Mouse (Mus musculus) limb, embryonic 13.5 days (tissue): ENCODE measurements around the gene Ccnk. TPM values are rescaled to one million over a fixed set of nuclear protein-coding genes. Genes with fewer than 3 reads are reported as not detected.
A peak's percentile ranks its signal among the peaks of the same experiment; 100 is the strongest.

ENCODE experiments used
- ATAC-seq: fragments of 200-750 bp; cut with Nextera tagmentation; 2 replicates; pipeline ENCODE4 v1.8.0; 2017; ENCODE audit warnings: low read depth, moderate number of reproducible peaks, moderate TSS enrichment; ENCODE audit not compliant: low FRiP score
- H3K27ac ChIP-seq: fragments of 300-500 bp; sonication (generic); 2 replicates; pipeline ENCODE4 v1.5.1; 2015; ENCODE audit warnings: inconsistent platforms, mild to moderate bottlenecking, moderate library complexity
- H3K27me3 ChIP-seq: fragments of 300-500 bp; sonication (generic); 2 replicates; pipeline ENCODE4 v1.6.1; 2015; ENCODE audit warnings: mild to moderate bottlenecking, inconsistent platforms
- H3K36me3 ChIP-seq: fragments of 300-500 bp; sonication (generic); 2 replicates; pipeline ENCODE4 v1.6.1; 2015; ENCODE audit warnings: inconsistent platforms, mild to moderate bottlenecking, moderate library complexity
- H3K4me1 ChIP-seq: fragments of 300-500 bp; sonication (generic); 2 replicates; pipeline ENCODE4 v1.6.1; 2015; ENCODE audit warnings: inconsistent platforms
- H3K4me2 ChIP-seq: fragments of 300-500 bp; sonication (generic); replicated peaks from 2 replicates; pipeline ENCODE4 v1.6.1; 2015; ENCODE audit warnings: inconsistent platforms, mild to moderate bottlenecking, moderate library complexity
- H3K4me3 ChIP-seq: fragments of 300-500 bp; sonication (generic); 2 replicates; pipeline ENCODE4 v1.5.1; 2015; ENCODE audit warnings: moderate library complexity, mild to moderate bottlenecking, inconsistent platforms
- H3K9ac ChIP-seq: fragments of 300-500 bp; sonication (generic); 2 replicates; pipeline ENCODE4 v1.6.1; 2015; ENCODE audit warnings: mild to moderate bottlenecking, inconsistent platforms
- H3K9me3 ChIP-seq: fragments of 300-500 bp; sonication (generic); 2 replicates; pipeline ENCODE4 v1.6.1; 2016; ENCODE audit warnings: inconsistent platforms
- WGBS: fragments of 180-500 bp; shearing (Covaris S2); methylation state at CpG from one replicate; pipeline ENCODE4 v1.1.7; 2015; 5-methylcytosine and 5-hydroxymethylcytosine counted together
- polyA plus RNA-seq: library from polyadenylated mRNA; unstranded; fragments of >200 nt; fragmentation: Nextera tagmentation; extraction: Ambion mirVana; gene quantifications from 2 replicates; pipeline ENCODE4 v1.2.1, GENCODE M21; 2015

Ccnk gene
- polyA plus RNA-seq, result 4.1 and 4.4 TPM in 2 replicates

DNA sequence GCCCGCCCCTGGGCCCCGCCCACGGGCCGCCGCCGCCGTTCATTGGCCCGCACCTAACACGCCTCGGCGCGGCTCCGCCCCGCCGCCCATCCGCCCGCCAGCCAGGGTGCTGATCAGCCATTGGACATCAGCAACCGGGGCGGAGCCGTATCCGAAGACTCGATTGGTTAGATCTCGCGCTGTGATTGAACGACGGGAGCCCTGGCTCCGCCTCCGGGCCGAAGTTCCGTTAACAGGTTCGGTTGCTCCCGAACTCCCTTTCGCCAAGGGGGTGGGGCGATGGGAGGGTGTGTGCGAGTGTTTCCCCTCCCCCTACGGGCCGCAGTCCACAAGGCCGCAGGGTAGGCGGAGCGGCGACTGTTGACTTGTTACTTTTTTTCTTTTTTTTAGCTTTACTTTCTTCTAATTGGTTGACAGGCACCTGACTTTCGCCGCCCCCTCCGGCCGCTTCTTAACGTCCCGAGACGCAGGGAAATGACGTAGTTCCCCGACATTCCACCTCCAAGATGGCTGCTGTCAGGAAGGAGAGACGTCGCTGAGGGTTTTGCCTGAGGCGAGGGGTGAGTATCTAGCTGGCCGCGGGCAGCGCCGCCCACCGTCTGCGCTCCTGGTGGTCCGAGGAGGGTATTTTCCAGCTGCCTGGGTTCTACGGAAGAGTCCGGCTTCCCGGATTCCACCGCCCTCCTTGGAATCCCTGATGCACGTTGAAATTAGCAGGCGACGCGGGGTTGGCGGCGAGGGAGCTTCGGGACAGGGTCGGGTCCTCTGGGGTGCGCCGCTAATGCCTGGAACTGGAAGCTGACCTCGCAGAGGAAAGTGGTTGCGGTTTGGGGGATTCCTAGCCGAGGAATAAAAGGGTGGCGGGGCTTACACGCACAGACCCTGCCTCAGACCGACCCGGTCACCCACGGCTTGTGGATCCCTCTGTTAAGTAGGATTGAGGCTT lies at the start of gene Ccnk:
TSS of gene Ccnk (plus strand) at position 259 of the 946 bp plus-strand sequence.
- Histone ChIP-seq H3K27ac (peak within 1 kb of the TSS; percentile 88), H3K9me3 (no peaks in the 10 kb centered on the region), H3K4me2 (peak within 1 kb of the TSS; percentile 92), H3K4me1 (peaks cover 38% of the 10 kb centered on the region), H3K4me3 (peak within 1 kb of the TSS; percentile 98), H3K36me3 (peaks cover 25% of the 10 kb centered on the region), H3K27me3 (no peaks in the 10 kb centered on the region), H3K9ac (peak within 1 kb of the TSS; percentile 98)
- under 1% methylated on average over 81 of the region's 82 CpGs for WGBS
- peak; percentile 98 for ATAC-seq

DNA sequence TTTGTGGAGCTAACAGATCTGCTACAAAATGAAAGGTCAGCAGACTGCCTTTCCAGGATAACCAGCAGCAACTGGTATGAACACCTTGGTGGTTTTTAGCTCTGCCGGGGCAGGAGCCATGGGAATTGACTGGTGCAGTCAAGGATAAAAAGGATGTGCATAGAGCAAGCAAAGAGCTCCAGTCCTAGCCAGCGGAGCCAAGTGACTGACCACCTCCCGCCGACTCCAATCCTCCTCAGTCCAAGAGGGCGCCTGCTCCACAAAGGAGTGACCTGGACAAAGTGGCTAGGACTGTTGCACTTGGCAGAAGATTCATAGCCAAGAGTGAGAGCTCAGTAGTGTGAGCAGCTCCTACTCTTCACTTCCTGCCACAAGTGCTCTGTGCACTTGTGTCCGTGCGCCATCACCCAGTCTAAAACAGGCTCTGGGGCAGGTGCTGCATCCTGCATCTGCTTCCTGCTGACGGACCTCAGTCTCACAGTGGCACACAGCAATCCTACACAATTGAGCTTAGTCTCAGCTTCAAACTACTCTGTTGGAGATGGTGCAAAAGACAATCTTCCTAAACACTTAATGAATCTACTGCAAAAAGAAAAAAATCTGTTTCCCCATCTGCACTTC lies 46.8 kb upstream of the Ccnk start:
- H3K9me3 ChIP-seq, result no peaks in the 10 kb centered on the region
- no peak for ATAC-seq
- peaks cover 80% of the 10 kb centered on the region for H3K36me3 ChIP-seq
- no peak overlapping the region for H3K27ac ChIP-seq
- WGBS, result 84% methylated on average over 8 of the region's 8 CpGs
- H3K27me3 ChIP-seq, result no peaks in the 10 kb centered on the region
- H3K4me3 ChIP-seq, result no peak overlapping the region
- no peak overlapping the region for H3K9ac ChIP-seq
- H3K4me1 ChIP-seq, result 0 out of 2 replicates have a peak, but pooled peaks cover 3% of the 10 kb centered on the region
- H3K4me2 ChIP-seq, result no peak overlapping the region

DNA sequence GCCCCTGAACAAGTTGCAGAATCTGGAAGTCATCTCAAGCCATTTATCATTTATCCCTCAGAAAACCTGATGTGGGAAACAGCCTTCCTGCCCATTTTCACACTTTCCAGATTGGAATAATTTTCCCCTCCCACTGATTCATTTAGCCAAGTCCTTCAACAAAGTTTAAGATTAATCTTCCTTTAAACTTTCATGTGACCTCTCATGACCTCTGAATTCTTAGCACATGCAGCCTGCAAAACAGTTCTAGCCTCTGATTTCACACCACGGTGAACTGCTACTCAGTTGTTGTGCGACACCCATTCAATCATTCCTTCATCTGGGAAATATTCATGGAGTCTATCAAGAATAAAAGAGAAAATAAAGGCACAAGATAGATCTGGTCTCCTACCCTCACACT lies 46.2 kb upstream of the Ccnk start:
- Histone ChIP-seq H3K4me1 (0 out of 2 replicates have a peak, but pooled peaks cover 3% of the 10 kb centered on the region), H3K27ac (no peak overlapping the region), H3K4me2 (no peak overlapping the region), H3K4me3 (no peak overlapping the region), H3K9ac (no peak overlapping the region), H3K36me3 (peaks cover 78% of the 10 kb centered on the region), H3K9me3 (no peaks in the 10 kb centered on the region), H3K27me3 (no peaks in the 10 kb centered on the region)
- 67% methylated on average over 2 of the region's 2 CpGs for WGBS
- ATAC-seq, result no peak

DNA sequence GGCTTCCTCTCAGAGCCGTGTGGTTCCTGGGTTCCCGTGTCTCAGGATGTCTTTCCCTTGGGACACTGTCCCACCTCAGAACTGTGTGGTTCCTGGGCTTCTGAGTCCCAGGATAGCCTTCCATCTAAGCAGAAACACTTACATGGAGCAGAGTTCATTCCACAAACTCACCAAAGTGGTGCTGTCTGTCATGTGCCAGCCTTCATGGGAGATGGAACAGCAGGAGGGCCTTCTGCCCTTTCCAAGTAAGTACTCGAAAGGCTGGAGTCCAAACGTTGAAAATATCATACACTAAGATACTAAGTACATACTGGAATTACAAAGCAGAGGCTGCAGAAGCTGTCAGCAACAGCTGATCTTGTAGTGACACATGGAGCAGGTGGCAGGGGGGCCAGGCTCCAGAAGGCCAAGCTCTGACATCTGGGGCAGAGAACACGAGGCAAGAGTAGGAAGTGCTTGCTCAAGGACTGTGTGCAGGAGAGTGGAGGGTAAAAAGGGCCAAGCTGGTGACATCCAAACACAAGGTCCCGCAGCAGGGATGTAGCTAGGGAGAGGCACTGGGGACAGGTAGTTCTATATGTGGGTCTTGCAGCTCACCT lies 43.7 kb upstream of the Ccnk start:
- Histone ChIP-seq H3K27ac (no peak overlapping the region), H3K4me3 (no peak overlapping the region), H3K36me3 (peaks cover 69% of the 10 kb centered on the region), H3K27me3 (no peaks in the 10 kb centered on the region), H3K9me3 (no peaks in the 10 kb centered on the region), H3K4me1 (0 out of 2 replicates have a peak, but pooled peaks cover 3% of the 10 kb centered on the region), H3K4me2 (no peak overlapping the region), H3K9ac (no peak overlapping the region)
- WGBS, result 71% methylated on average over 6 of the region's 6 CpGs
- ATAC-seq, result no peak

DNA sequence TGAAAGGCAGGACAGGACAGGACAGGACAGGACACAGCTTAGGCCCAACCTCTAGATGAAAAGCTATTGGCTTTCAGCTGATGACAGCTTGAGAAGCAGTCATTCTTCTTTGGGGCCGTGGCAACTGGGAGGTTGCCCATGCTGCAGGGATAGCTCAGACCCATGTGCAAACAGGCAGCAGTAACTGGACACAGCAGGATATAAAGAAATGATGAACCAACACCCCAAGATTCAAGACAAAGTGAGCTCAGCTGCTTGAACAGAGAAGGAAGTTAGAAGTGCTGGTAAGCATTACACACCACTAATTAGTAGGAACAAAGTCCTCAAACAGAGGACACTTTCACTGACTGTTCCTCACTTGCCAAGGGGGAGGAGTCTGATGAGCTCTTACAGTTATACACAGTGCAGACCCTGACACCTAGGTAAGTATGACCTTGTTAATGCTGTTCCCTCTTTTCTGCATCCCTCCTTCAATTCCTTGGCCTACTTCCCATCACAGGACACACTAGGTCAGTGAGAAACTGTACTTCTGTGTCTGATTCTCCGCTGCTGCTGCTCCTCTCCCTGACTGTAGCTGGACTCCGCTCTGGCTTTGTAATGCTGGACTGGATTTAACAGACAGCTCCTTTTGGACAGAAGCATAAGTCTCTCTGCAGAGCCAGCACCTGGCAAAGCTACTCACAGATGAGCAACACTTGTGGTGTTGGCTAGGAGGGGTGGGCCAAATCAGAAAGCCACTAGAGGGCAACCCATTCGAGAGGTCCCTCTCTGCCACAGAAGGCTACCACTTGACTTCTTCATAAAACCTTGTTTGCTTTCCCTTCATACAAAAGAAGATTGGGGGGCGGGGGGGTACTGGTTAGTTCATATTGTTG lies 35.5 kb upstream of the Ccnk start:
- Histone ChIP-seq H3K9me3 (no peaks in the 10 kb centered on the region), H3K4me1 (no peaks in the 10 kb centered on the region), H3K27me3 (no peaks in the 10 kb centered on the region), H3K27ac (no peak overlapping the region), H3K4me3 (no peak overlapping the region), H3K36me3 (peaks cover 49% of the 10 kb centered on the region), H3K4me2 (no peak overlapping the region), H3K9ac (no peak overlapping the region)
- 87% methylated on average over 5 of the region's 5 CpGs for WGBS
- no peak for ATAC-seq

DNA sequence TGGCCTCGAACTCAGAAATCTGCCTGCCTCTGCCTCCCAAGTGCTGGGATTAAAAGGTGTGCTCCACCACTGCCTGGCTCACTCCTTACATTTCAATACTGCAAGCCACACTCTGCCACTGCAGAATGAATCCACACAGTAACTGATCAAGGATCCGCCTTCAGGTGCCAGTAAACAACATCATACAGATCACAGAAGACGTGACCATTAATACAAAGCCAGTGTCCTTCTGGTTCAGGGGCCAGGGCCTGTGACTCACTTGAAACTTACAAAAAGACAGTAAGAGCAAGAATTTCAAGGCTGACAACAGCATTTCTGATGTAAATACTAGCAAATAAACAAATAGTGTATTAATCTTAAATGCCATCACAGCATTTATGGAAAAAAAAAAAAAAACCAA lies 34.2 kb upstream of the Ccnk start:
- H3K4me3 ChIP-seq, result no peak overlapping the region
- no peak for ATAC-seq
- WGBS, result 92% methylated on average over 3 of the region's 3 CpGs
- H3K27ac ChIP-seq, result no peak overlapping the region
- H3K4me1 ChIP-seq, result no peaks in the 10 kb centered on the region
- H3K9ac ChIP-seq, result no peak overlapping the region
- no peaks in the 10 kb centered on the region for H3K27me3 ChIP-seq
- H3K4me2 ChIP-seq, result no peak overlapping the region
- peaks cover 47% of the 10 kb centered on the region for H3K36me3 ChIP-seq
- H3K9me3 ChIP-seq, result no peaks in the 10 kb centered on the region

DNA sequence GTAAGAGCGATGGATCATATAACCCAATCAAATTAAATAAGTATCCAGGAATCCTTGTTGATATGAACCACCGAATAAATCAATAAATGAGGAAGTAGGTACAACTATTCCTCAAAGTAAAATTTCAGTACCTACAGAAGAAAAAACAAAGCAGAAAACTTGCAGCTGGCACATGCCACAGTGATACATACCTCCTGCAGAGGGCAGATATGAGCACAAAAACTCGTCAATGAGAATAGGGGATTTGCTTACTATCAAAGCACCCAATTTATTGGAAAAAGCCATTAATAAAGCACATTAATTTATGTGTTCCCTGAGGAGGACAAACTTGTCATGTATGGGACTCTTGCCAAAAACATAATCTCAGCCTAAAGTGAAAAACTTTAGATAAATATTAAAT lies 29.6 kb upstream of the Ccnk start:
- Histone ChIP-seq H3K4me2 (no peak overlapping the region), H3K36me3 (peaks cover 50% of the 10 kb centered on the region), H3K27ac (no peak overlapping the region), H3K9me3 (no peaks in the 10 kb centered on the region), H3K27me3 (no peaks in the 10 kb centered on the region), H3K4me1 (no peaks in the 10 kb centered on the region), H3K4me3 (no peak overlapping the region), H3K9ac (no peak overlapping the region)
- 81% methylated on average over 3 of the region's 3 CpGs for WGBS
- ATAC-seq, result no peak

DNA sequence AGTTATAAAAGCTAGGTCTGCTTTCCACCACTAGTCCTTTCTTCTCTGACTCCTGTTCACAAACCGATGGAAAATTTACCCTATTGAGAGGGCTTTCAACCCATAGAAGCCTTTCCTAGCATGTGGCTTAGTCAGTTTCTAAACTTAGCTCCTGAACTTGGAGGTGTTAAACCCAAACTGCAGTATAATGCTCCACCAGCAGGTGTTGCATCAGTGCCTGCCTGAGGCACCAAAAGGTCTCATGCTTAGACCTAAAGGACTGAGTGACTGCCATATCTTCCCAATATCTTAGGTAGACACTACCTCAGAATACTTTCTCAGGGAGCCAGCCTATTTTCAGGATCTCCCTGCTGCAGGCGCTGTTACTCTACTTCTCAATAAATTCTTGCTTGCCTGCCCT lies 26.6 kb upstream of the Ccnk start:
- Histone ChIP-seq H3K4me1 (no peaks in the 10 kb centered on the region), H3K27me3 (no peaks in the 10 kb centered on the region), H3K36me3 (peaks cover 61% of the 10 kb centered on the region), H3K27ac (no peak overlapping the region), H3K9me3 (no peaks in the 10 kb centered on the region), H3K9ac (no peak overlapping the region), H3K4me3 (no peak overlapping the region), H3K4me2 (no peak overlapping the region)
- ATAC-seq, result no peak
- 94% methylated on average over 2 of the region's 2 CpGs for WGBS

DNA sequence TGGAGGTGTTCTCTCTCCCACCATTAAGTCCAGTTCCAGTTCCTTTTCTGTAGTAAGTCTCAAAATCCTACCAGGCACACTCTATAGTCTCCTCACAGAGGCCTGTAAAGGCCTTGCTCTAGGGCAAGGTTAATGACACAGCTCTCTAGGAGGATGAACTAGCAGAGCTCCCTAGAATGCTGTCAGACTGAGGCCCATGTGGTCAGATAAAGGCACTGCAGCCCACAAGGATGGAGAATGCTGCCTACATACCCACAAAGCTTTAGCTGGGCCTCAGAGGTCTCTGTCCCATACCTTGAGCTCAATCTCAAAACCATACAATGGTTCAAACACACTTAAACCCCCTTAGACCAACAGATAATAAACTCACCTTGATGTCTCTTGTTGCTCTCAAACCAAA lies 19.5 kb upstream of the Ccnk start:
- H3K27me3 ChIP-seq, result no peaks in the 10 kb centered on the region
- peaks cover 80% of the 10 kb centered on the region for H3K36me3 ChIP-seq
- H3K4me1 ChIP-seq, result no peaks in the 10 kb centered on the region
- no peak overlapping the region for H3K9ac ChIP-seq
- no peaks in the 10 kb centered on the region for H3K9me3 ChIP-seq
- no peak overlapping the region for H3K4me2 ChIP-seq
- no peak overlapping the region for H3K27ac ChIP-seq
- no peak for ATAC-seq
- H3K4me3 ChIP-seq, result no peak overlapping the region

DNA sequence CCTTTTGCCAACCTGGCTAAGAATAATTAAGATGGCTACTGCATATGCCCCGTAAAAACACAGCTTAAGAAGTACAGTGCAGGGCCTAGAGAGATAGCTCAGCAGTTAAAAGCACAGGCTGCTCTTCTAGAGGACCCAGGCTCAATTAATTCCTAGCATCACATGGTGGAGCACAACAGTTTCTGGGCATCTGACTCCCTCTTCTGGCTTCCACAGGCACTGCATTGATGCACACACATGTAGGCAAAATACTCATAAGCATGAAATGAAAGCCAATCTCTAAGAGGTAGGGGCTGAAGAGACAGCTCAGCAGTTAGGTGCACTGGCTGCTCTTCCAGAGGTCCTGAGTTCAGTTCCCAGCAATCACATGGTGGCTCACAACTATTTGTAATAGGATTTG lies 17.3 kb upstream of the Ccnk start:
- H3K9ac ChIP-seq, result no peak overlapping the region
- no peaks in the 10 kb centered on the region for H3K9me3 ChIP-seq
- H3K4me3 ChIP-seq, result no peak overlapping the region
- peaks cover 63% of the 10 kb centered on the region for H3K36me3 ChIP-seq
- ATAC-seq, result no peak
- H3K27me3 ChIP-seq, result no peaks in the 10 kb centered on the region
- H3K4me1 ChIP-seq, result no peaks in the 10 kb centered on the region
- no peak overlapping the region for H3K27ac ChIP-seq
- no peak overlapping the region for H3K4me2 ChIP-seq
- 88% methylated on average over 1 of the region's 1 CpGs for WGBS

DNA sequence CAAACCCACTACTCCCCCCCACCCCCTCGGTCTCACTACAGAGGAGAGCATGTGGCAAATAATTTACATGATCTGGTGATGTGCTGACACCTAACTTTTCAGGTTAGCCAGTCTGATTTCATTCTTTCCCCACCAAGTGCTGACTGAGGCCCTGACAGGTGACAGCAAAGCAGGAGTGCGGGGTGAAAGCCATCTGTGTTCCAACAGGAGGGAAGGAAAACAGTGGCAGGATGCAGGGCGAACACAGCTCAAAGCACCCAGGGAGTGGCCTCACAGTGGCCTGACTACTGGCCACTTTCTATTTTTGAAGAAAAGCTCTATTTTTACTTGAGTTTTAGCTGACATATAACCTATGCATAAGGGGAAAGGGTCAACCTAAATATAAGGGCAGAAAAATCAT lies 15.7 kb upstream of the Ccnk start:
- no peak overlapping the region for H3K4me2 ChIP-seq
- WGBS, result 82% methylated on average over 3 of the region's 3 CpGs
- ATAC-seq, result no peak
- H3K27me3 ChIP-seq, result no peaks in the 10 kb centered on the region
- H3K27ac ChIP-seq, result no peak overlapping the region
- no peaks in the 10 kb centered on the region for H3K9me3 ChIP-seq
- no peaks in the 10 kb centered on the region for H3K4me1 ChIP-seq
- no peak overlapping the region for H3K4me3 ChIP-seq
- H3K9ac ChIP-seq, result no peak overlapping the region
- H3K36me3 ChIP-seq, result peaks cover 51% of the 10 kb centered on the region
